Mouse (Mus musculus): ENCODE measurements around the gene Gpd1l. TPM values are rescaled to one million over a fixed set of nuclear protein-coding genes. Genes with fewer than 3 reads are reported as not detected.

Gene Gpd1l
- total RNA-seq, 2 experiments from 2014 or later: 84.5 to 94.5 TPM

GRCm38 (mm10) chr9:114933037-114933722 is 607 bp downstream of the Gpd1l start:
- intact Hi-C loops (cut with DNase I): no loop called here
- no peak for DNase-seq (ENCODE audit: low spot score in 2 of 2)

- no peak for DNase-seq (ENCODE audit: low spot score in 2 of 2)
- intact Hi-C loops (cut with DNase I): no loop called here
Measured at GRCm38 (mm10) chr9:114932607-114933006, 1.2 kb downstream of the Gpd1l start.

GRCm38 (mm10) chr9:114930464-114931090 is 3.2 kb downstream of the Gpd1l start:
- intact Hi-C loops (cut with DNase I): no loop called here
- peak; percentile 21 to 29 for DNase-seq (ENCODE audit: low spot score in 2 of 2)

GRCm38 (mm10) chr9:114925571-114925970 is 8.2 kb downstream of the Gpd1l start:
- intact Hi-C loops (cut with DNase I): no loop called here
- no peak for DNase-seq (ENCODE audit: low spot score in 2 of 2)

GRCm38 (mm10) chr9:114925039-114925438 is 8.7 kb downstream of the Gpd1l start:
- DNase-seq (ENCODE audit: low spot score in 2 of 2): no peak
- intact Hi-C loops (cut with DNase I): no loop called here

- no peak for DNase-seq (ENCODE audit: low spot score in 2 of 2)
- intact Hi-C loops (cut with DNase I): no loop called here
Measured at GRCm38 (mm10) chr9:114924511-114924910, 9.3 kb downstream of the Gpd1l start.

- DNase-seq (ENCODE audit: low spot score in 2 of 2): no peak
- intact Hi-C loops (cut with DNase I): no loop called here
Measured at GRCm38 (mm10) chr9:114922209-114922608, 11.6 kb downstream of the Gpd1l start.

DNA sequence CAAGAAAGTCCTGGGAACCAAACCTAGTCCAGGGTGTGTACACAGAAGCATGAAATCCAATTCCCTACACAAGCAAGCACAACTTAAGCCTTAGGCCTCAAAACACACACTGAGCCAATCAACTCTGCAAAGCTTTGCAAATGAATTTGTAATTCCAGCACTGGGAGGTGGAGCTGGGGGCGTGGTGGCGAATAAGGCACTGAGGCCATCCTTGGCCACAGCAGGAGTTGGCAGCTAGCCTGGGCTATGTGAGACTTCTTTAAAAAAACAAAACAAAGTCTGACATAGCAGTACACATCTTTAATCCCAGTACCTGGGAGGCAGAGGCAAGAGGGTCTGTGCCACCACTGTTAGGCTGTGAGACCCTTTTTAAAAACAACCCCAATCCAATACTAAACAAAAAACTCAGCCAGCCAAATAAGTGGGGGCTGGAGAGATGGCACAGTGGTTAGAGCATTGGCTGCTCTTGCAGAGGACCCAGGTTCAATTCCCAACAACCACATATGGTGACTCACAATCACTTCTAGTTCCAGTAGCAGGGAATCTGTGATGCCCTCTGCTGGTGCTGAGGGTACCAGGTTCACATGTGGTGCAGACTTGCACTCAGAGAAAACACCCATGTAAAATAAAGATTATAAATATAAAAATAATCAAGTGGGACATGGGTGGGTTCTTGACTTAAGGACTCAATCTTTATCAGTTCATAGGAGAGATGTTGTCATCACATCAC is 12.3 kb downstream of the Gpd1l start:
- intact Hi-C loops (cut with DNase I): no loop called here
- no peak for DNase-seq (ENCODE audit: low spot score in 2 of 2)

DNA sequence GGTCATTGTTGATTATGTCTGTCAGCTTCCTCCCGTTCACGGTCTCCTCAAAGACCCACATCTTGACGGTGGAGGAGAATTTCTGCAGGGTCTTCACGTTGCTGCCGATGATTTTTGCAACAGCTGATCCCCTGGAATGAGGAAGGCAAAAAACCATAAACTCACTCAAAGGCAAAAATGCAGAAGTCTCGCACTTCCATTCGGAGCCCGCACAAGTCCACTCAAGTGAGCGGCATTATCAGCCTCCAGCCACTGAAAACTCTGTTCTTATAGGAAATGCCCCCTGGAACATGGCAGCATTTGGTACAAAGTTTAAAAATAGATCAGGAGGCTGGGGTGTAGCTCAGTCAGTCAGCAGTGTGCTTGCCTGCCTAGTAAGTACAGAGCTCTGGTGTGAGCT is 13.2 kb downstream of the Gpd1l start:
- no peak for DNase-seq (ENCODE audit: low spot score in 2 of 2)
- intact Hi-C loops (cut with DNase I): no loop called here

- peak; percentile 73 to 80 for DNase-seq (ENCODE audit: low spot score in 2 of 2)
- intact Hi-C loops (cut with DNase I): loop anchor here (2.0 to 5.0 kb wide), 2 partner anchors 116 to 348 kb away; no protein-coding TSS in a partner anchor
Measured at GRCm38 (mm10) chr9:114912680-114913649, 20.8 kb downstream of the Gpd1l start.

GRCm38 (mm10) chr9:114907509-114907908 is 26.3 kb downstream of the Gpd1l start:
- intact Hi-C loops (cut with DNase I): no loop called here
- no peak for DNase-seq (ENCODE audit: low spot score in 2 of 2)

DNA sequence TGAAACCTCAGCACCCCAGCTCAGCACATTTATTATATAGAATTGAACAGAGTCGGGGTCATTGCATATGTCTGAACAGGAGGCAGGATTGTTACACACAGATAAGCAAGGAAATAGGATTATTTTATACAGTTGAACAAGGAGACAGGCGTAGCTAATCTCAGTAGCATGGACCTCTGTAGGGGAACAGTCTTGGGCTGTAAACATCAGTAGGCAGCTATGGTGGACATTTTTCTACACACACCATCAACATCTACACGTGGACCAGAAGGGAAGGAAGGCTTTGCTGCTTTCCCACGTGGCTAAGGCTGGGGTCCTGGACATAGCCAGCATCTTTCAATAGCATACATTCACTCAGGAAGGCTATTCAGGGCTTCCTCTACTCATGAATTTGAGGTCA is 37.9 kb downstream of the Gpd1l start:
- no peak for DNase-seq (ENCODE audit: low spot score in 2 of 2)
- intact Hi-C loops (cut with DNase I): no loop called here

DNA sequence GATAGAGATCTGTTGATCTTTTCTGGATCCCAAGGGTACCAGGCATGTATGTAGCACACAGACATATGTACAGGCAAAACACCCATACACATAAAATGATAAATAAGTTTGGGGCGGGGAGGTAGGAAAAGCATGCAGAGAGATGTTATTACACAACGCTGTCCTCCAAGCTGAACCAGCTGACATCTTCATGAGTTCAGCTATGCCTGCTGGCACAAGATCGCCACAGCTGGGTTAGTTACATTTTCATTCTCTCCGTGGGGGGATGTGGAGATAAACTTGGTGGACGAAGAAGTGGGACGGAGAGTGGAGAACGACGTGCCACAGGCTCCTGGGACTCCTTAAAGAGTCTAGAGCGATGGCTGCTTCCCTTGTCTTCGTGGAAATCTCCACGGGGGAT is 40.8 kb downstream of the Gpd1l start:
- intact Hi-C loops (cut with DNase I): no loop called here

DNA sequence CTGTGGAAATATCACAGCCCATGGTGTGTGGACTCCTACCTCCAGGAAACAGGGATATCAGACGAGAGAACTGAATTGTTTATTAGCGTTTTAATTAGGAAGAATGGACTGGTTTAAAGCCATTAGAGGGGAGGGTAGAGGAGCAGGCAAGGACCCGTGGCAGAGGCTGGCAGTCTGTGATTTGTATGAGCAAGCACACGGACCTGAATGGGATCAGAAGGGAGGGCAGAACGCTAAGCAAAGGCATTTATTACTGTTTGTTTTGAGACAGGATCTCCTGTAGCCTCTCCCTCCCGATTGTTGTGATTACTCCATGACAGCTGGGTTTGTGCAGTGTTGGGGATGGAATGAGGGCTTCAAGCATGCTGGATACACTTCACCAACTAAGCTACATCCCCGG is 43.4 kb downstream of the Gpd1l start:
- intact Hi-C loops (cut with DNase I): no loop called here
- DNase-seq (ENCODE audit: low spot score in 2 of 2): no peak

More for the DNA sequence above, 40.8 kb downstream of the Gpd1l start:
- no peak for DNase-seq (ENCODE audit: low spot score in 2 of 2)

- no peak for DNase-seq (ENCODE audit: low spot score in 2 of 2)
- intact Hi-C loops (cut with DNase I): loop anchor here (5.0 kb wide), 1 partner anchor 92 kb away; no protein-coding TSS in a partner anchor
Measured at GRCm38 (mm10) chr9:114888856-114889407, 44.9 kb downstream of the Gpd1l start.

GRCm38 (mm10) chr9:114887699-114888098 is 46.1 kb downstream of the Gpd1l start:
- DNase-seq (ENCODE audit: low spot score in 2 of 2): no peak
- intact Hi-C loops (cut with DNase I): loop anchor here (5.0 kb wide), 1 partner anchor 90 kb away; no protein-coding TSS in a partner anchor

GRCm38 (mm10) chr9:114885991-114886662 is 47.7 kb downstream of the Gpd1l start:
- intact Hi-C loops (cut with DNase I): loop anchor here (5.0 kb wide), 1 partner anchor 89 kb away; no protein-coding TSS in a partner anchor

DNA sequence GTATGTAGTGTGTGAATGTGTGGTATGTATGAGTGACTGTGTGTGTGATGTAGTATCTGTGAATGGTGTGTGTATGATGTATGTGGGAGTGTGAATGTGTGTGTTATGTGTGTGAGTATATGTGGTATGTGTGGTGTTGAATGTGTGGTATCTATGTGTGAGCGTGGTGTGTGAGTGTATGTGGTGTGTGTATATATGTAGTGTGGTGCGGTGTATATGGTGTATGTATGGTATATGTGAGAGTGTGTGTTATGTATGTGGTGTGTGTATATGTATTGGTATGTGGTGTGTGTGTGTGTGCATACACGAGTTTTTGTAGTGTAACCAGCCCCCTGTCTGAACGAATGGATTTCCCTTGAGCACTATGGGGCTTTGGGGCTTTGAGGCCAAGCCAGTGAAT is 48.2 kb downstream of the Gpd1l start:
- intact Hi-C loops (cut with DNase I): loop anchor here (5.0 kb wide), 1 partner anchor 88 kb away; no protein-coding TSS in a partner anchor

More at GRCm38 (mm10) chr9:114885991-114886662, 47.7 kb downstream of the Gpd1l start:
- DNase-seq (ENCODE audit: low spot score in 2 of 2): no peak

More for the DNA sequence above, 48.2 kb downstream of the Gpd1l start:
- DNase-seq (ENCODE audit: low spot score in 2 of 2): no peak
